Mouse (Mus musculus) ES-E14 (cell line): ENCODE data around the gene Slc24a4.

Experiments
- HCFC1 ChIP-seq: IDR thresholded peaks from 2 replicates; pipeline ENCODE4 v1.6.1; 2012; ENCODE audit warnings: low read length, inconsistent platforms, borderline replicate concordance; ENCODE audit not compliant: insufficient read depth
- MAFK ChIP-seq: IDR thresholded peaks from 2 replicates; pipeline ENCODE4 v1.6.1; 2014; ENCODE audit warnings: mild to moderate bottlenecking, low read depth, low read length, inconsistent platforms; ENCODE audit not compliant: insufficient read depth

DNA sequence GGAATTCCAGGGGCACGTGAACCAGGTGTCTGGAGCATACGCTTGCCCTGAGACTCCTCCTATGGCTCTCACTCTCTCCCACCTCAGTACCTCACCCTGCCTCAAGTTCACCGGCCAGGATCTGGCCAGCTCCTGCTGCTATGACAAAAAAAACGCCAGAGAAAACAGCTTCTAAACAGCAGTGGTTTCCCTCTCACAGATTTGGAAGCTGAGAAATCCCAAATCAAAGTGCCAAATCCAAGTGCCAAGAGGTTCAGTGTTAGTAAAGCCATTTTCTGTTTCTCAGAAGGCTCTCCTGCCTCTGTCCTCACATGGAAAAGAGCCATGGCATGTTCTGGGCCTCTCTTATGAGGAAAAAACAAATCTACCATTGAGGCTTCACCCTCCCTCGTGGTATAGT, 166.1 kb downstream of the Slc24a4 start:
- no peak for TF ChIP-seq MAFK
- TF ChIP-seq HCFC1 = no peak
